ENCODE assay signal across 8 mouse cellular contexts in genomic region chr6:122391725-122392667, GRCm38 (mm10). TPM values are rescaled to one million over a fixed set of nuclear protein-coding genes. Genes with fewer than 3 reads are reported as not detected.
DNase-seq lines count a peak whose midpoint lies in the region; ATAC-seq and TF ChIP-seq lines count a peak whose summit lies in the region.

No protein-coding gene starts in this region.

- H3ac ChIP-seq in myocyte (ENCODE audit: control insufficient read depth, insufficient read length): no peak overlapping the region

- H3K27me3 ChIP-seq in heart, embryonic 13.5 days (replicated peaks): no peaks in the 10 kb centered on the region
- no peaks in the 10 kb centered on the region for H3K27me3 ChIP-seq in kidney, postnatal 0 days (ENCODE audit: insufficient read depth, low read length)
- H3K27me3 ChIP-seq in myocyte (ENCODE audit: control insufficient read depth, insufficient read depth, insufficient read length): no peaks in the 10 kb centered on the region
- no peaks in the 10 kb centered on the region for H3K27me3 ChIP-seq in splenic B cell, adult 2 months (ENCODE audit: control insufficient read depth, insufficient read depth, low read length, poor library complexity, severe bottlenecking)

- H3K79me2 ChIP-seq in myocyte (ENCODE audit: control insufficient read depth, insufficient read depth): no peaks in the 10 kb centered on the region

- peak overlapping the region; percentile 39 for H3K4me3 ChIP-seq in heart, embryonic 13.5 days
- no peak overlapping the region for H3K4me3 ChIP-seq in kidney, postnatal 0 days (replicated peaks; ENCODE audit: low read depth, low read length)
- no peak overlapping the region for H3K4me3 ChIP-seq in myocyte

- H3K9me3 ChIP-seq in heart, embryonic 13.5 days: no peaks in the 10 kb centered on the region
- H3K9me3 ChIP-seq in kidney, postnatal 0 days (replicated peaks; ENCODE audit: low read length): no peaks in the 10 kb centered on the region

- TF ChIP-seq POLR2A in myocyte (IDR thresholded peaks at IDR 0.05; ENCODE audit: insufficient read length, low read depth): no peak

- H3K27ac ChIP-seq in heart, embryonic 13.5 days (replicated peaks): peak overlapping the region; percentile 90
- H3K27ac ChIP-seq in kidney, postnatal 0 days: no peak overlapping the region

- peak; percentile 58 for ATAC-seq in CD4-positive, CD25-positive, alpha-beta regulatory T cell, adult 4 months
- ATAC-seq in erythroid progenitor cell, adult 5-6 weeks (replicated peaks; ENCODE audit: low FRiP score, poor library complexity, severe bottlenecking): peak; percentile 63
- peak; percentile 27; the same call in 1 of the 2 replicates for ATAC-seq in heart, embryonic 13.5 days (ENCODE audit: extremely low read depth, insufficient number of reproducible peaks, low FRiP score, low TSS enrichment)
- peak; percentile 77 for ATAC-seq in kidney, postnatal 0 days (replicated peaks; ENCODE audit: low FRiP score, low read depth)

- WGBS in heart, embryonic 13.5 days: 32% methylated on average over 29 of the region's 29 CpGs
- WGBS in kidney, postnatal 0 days: 40% methylated on average over 29 of the region's 29 CpGs

- no peaks in the 10 kb centered on the region for H3K36me3 ChIP-seq in heart, embryonic 13.5 days
- H3K36me3 ChIP-seq in kidney, postnatal 0 days (ENCODE audit: insufficient read depth, low read length): no peaks in the 10 kb centered on the region
- no peaks in the 10 kb centered on the region for H3K36me3 ChIP-seq in myocyte (ENCODE audit: control insufficient read depth, insufficient read depth)
- H3K36me3 ChIP-seq in splenic B cell, adult 2 months (ENCODE audit: control insufficient read depth, insufficient read depth, low read length, poor library complexity, severe bottlenecking): no peaks in the 10 kb centered on the region

- peaks cover 41% of the 10 kb centered on the region for H3K4me1 ChIP-seq in heart, embryonic 13.5 days
- H3K4me1 ChIP-seq in kidney, postnatal 0 days (replicated peaks; ENCODE audit: insufficient read depth, low read length): no peaks in the 10 kb centered on the region

- peak overlapping the region; percentile 63 for H3K4me2 ChIP-seq in heart, embryonic 13.5 days
- H3K4me2 ChIP-seq in kidney, postnatal 0 days (ENCODE audit: low read length): peak overlapping the region; percentile 21; the same call in 1 of the 2 replicates
- H3K4me2 ChIP-seq in myocyte (ENCODE audit: low read depth): peak overlapping the region; percentile 29

- H3K9ac ChIP-seq in heart, embryonic 13.5 days: peak overlapping the region; percentile 73
- H3K9ac ChIP-seq in kidney, postnatal 0 days (ENCODE audit: low read depth, low read length): no peak overlapping the region

- DNase-seq in c-Kit-negative CD71-positive TER-119-positive erythroid progenitor cells, embryonic 14.5 days (ENCODE audit: low read depth, low spot score): peak; percentile 62
- DNase-seq in kidney, postnatal 0 days (ENCODE audit: low spot score): peak; percentile 88
- DNase-seq in liver: peak; percentile 88
- peak; percentile 54 for DNase-seq in splenic B cell, adult 2 months (ENCODE audit: low read depth, low spot score)

- TF ChIP-seq CTCF in kidney, postnatal 0 days (IDR thresholded peaks at IDR 0.05; ENCODE audit: low read depth): peak; percentile 97

TF ChIP-seq in myocyte, 11 proteins besides CTCF, POLR2A, EP300 and RAD21:
- TF ChIP-seq MYOD1 (IDR thresholded peaks at IDR 0.05; ENCODE audit: control insufficient read depth in 1 of 3, insufficient read length in 2 of 3, low read depth in 2 of 3) (no peak), E2F4 (IDR thresholded peaks at IDR 0.05; ENCODE audit: insufficient read depth) (no peak), MAX (IDR thresholded peaks at IDR 0.05; ENCODE audit: low read depth) (no peak), MYOG (IDR thresholded peaks at IDR 0.05; ENCODE audit: control insufficient read depth in 1 of 3, insufficient read depth in 1 of 3, insufficient read length in 2 of 3, low read depth in 2 of 3) (no peak), REST (IDR thresholded peaks at IDR 0.05; ENCODE audit: insufficient read depth, insufficient read length) (no peak), TCF12 (IDR thresholded peaks at IDR 0.05; ENCODE audit: insufficient read depth, poor library complexity, severe bottlenecking) (no peak), CEBPB (IDR thresholded peaks at IDR 0.05; ENCODE audit: insufficient read depth, poor library complexity, severe bottlenecking) (no peak), USF1 (IDR thresholded peaks at IDR 0.05; ENCODE audit: low read depth) (no peak), TCF3 (IDR thresholded peaks at IDR 0.05; ENCODE audit: insufficient read length, low read depth) (no peak), SRF (IDR thresholded peaks at IDR 0.05; ENCODE audit: control insufficient read depth, insufficient read length, low read depth) (no peak), POLR2AphosphoS2 (IDR thresholded peaks at IDR 0.05; ENCODE audit: insufficient read length, low read depth) (no peak)
TF ChIP-seq in myocyte: peak in this region for 0.

RNA-seq across cellular contexts. Expression of gene Phc1, which starts 51.6 kb away (rescaled TPM):
- polyA plus RNA-seq in CD4-positive, CD25-positive, alpha-beta regulatory T cell, adult 4 months (2017; shearing (Covaris generic)): 1 to 10 TPM; 5.6 to 7.1 TPM
- 2.2 and 8.0 TPM in 2 replicates for total RNA-seq in erythroid progenitor cell, adult 5-6 weeks (2015; ENCODE audit: low replicate concordance)
- total RNA-seq in erythroid progenitor cell, adult 5-6 weeks (2017; ENCODE audit: low replicate concordance): 1.0 and 1.4 TPM in 2 replicates
- polyA plus RNA-seq in heart, embryonic 13.5 days (2015; fragmentation: Nextera tagmentation; extraction: Ambion mirVana): 9.7 and 12.1 TPM in 2 replicates
- polyA plus RNA-seq in kidney, postnatal 0 days (2015; fragmentation: Nextera tagmentation; extraction: Ambion mirVana): 13.6 and 14.0 TPM in 2 replicates
- 15.5 TPM for polyA plus RNA-seq in myocyte (2012; fragmentation: generic; extraction: Trizol)

Comparison
In these comparisons a context has a peak if more than half of its experiments do, and no peak if none do; other contexts are left out.
1. ATAC-seq: peak in every context shown above with its lines; median percentile 77 in kidney, postnatal 0 days; 63 in erythroid progenitor cell, adult 5-6 weeks; 58 in CD4-positive, CD25-positive, alpha-beta regulatory T cell, adult 4 months; 27 in heart, embryonic 13.5 days.